In genomic region chr14:33207011-33207410, GRCm38 (mm10) we compare ENCODE assay signal across 9 mouse cellular contexts. TPM values are rescaled to one million over a fixed set of nuclear protein-coding genes. Genes with fewer than 3 reads are reported as not detected.
DNase-seq lines count a peak whose midpoint lies in the region; ATAC-seq and TF ChIP-seq lines count a peak whose summit lies in the region.
"Had no signal": no experiment of that assay in that cellular context is flagged by ENCODE, and none has a peak within 500 bp of the region (broad histone marks: within the 10 kb centered on the region; RNA-seq: fewer than 3 reads in every experiment).

No protein-coding gene starts in this region.

- H3K9me3 ChIP-seq in heart, embryonic 12.5 days (replicated peaks), result no peaks in the 10 kb centered on the region
- H3K9me3 ChIP-seq in hindbrain, postnatal 0 days (ENCODE audit: low read length), result no peaks in the 10 kb centered on the region
- H3K9me3 ChIP-seq: midbrain, embryonic 12.5 days had no signal

- no peak overlapping the region for H3K4me2 ChIP-seq in heart, embryonic 12.5 days
- H3K4me2 ChIP-seq in hindbrain, postnatal 0 days (ENCODE audit: low read depth, low read length), result no peak overlapping the region
- H3K4me2 ChIP-seq: midbrain, embryonic 12.5 days had no signal

- peaks cover 5% of the 10 kb centered on the region; the same call in 1 of the 2 replicates for H3K4me1 ChIP-seq in heart, embryonic 12.5 days (replicated peaks)
- peaks cover 2% of the 10 kb centered on the region; the same call in 1 of the 2 replicates for H3K4me1 ChIP-seq in spleen, adult 2 months (ENCODE audit: control insufficient read depth, insufficient read depth, insufficient read length)
- no peaks in the 10 kb centered on the region for H3K4me1 ChIP-seq in hindbrain, postnatal 0 days (ENCODE audit: insufficient read depth, low read length)
- H3K4me1 ChIP-seq: midbrain, embryonic 12.5 days had no signal

- ATAC-seq in heart, embryonic 12.5 days (ENCODE audit: insufficient number of reproducible peaks, low FRiP score), result no peak; the same call in 1 of the 2 replicates
- ATAC-seq in hindbrain, postnatal 0 days, result peak; percentile 19; the same call in 1 of the 2 replicates

- no peak for TF ChIP-seq POLR2A in spleen, adult 2 months (IDR thresholded peaks at IDR 0.05; ENCODE audit: low read depth, low read length)

- no peaks in the 10 kb centered on the region for H3K36me3 ChIP-seq in heart, embryonic 12.5 days
- H3K36me3 ChIP-seq in spleen, adult 2 months (ENCODE audit: control insufficient read depth, insufficient read depth, low read length), result no peaks in the 10 kb centered on the region
- no peaks in the 10 kb centered on the region for H3K36me3 ChIP-seq in hindbrain, postnatal 0 days (ENCODE audit: insufficient read depth, low read length)
- H3K36me3 ChIP-seq: midbrain, embryonic 12.5 days had no signal

- H3K4me3 ChIP-seq in heart, embryonic 12.5 days, result no peak overlapping the region
- H3K4me3 ChIP-seq in spleen, adult 2 months (ENCODE audit: extremely low read depth, insufficient read depth, insufficient read length), result no peak overlapping the region
- H3K4me3 ChIP-seq in hindbrain, postnatal 0 days (ENCODE audit: low read length), result no peak overlapping the region
- H3K4me3 ChIP-seq: midbrain, embryonic 12.5 days had no signal

- H3K27ac ChIP-seq in heart, embryonic 12.5 days (ENCODE audit: poor library complexity, severe bottlenecking), result no peak overlapping the region
- H3K27ac ChIP-seq in spleen, adult 2 months (ENCODE audit: insufficient read depth, low read length), result no peak overlapping the region
- no peak overlapping the region for H3K27ac ChIP-seq in hindbrain, postnatal 0 days
- H3K27ac ChIP-seq: midbrain, embryonic 12.5 days had no signal

- no peak overlapping the region for H3K9ac ChIP-seq in heart, embryonic 12.5 days
- H3K9ac ChIP-seq in hindbrain, postnatal 0 days (replicated peaks; ENCODE audit: low read length), result no peak overlapping the region
- H3K9ac ChIP-seq: midbrain, embryonic 12.5 days had no signal

- H3K27me3 ChIP-seq in heart, embryonic 12.5 days (replicated peaks), result peaks cover 4% of the 10 kb centered on the region; the same call in 1 of the 2 replicates
- H3K27me3 ChIP-seq in spleen, adult 2 months (ENCODE audit: control insufficient read depth, insufficient read depth, low read length), result no peaks in the 10 kb centered on the region
- no peaks in the 10 kb centered on the region for H3K27me3 ChIP-seq in hindbrain, postnatal 0 days (ENCODE audit: insufficient read depth, low read length)
- H3K27me3 ChIP-seq: midbrain, embryonic 12.5 days had no signal

- WGBS in heart, embryonic 12.5 days, result 14% methylated on average over 2 of the region's 2 CpGs
- WGBS in spleen, adult 2 months, result 8% methylated on average over 2 of the region's 2 CpGs
- WGBS in hindbrain, postnatal 0 days, result 18% methylated on average over 2 of the region's 2 CpGs

- TF ChIP-seq CTCF in spleen, adult 2 months (IDR thresholded peaks at IDR 0.05; ENCODE audit: extremely low read depth, insufficient read depth, insufficient read length, insufficient replicate concordance), result peak; percentile 53; the same call in 1 of the 2 replicates
- TF ChIP-seq CTCF in hindbrain, postnatal 0 days (IDR thresholded peaks at IDR 0.05; ENCODE audit: low read depth), result peak; percentile 60

- peak; percentile 71 for DNase-seq in heart, adult 11 months
- peak in 1 of 2 experiments; percentile 36 for DNase-seq in spleen, adult 2 months (ENCODE audit: low read depth in 1 of 2, low spot score in 2 of 2)
- DNase-seq in spleen, postnatal 14 days (ENCODE audit: low spot score in 2 of 2), result no peak
- peak; percentile 55 for DNase-seq in hindbrain, postnatal 0 days (ENCODE audit: low spot score)
- DNase-seq in thymus, postnatal 25 days, result peak; percentile 23
- no peak for DNase-seq in urinary bladder, postnatal 4 days (ENCODE audit: low spot score in 2 of 2)
- no peak for DNase-seq in cerebellum, postnatal 4 days (ENCODE audit: low spot score in 2 of 2)

RNA-seq across cellular contexts. Expression of gene Arhgap22, which starts 6.8 kb away (rescaled TPM):
- 1.7 and 4.2 TPM in 2 replicates for polyA plus RNA-seq in heart, embryonic 12.5 days (2016; fragmentation: Nextera tagmentation; extraction: Ambion mirVana)
- 11.1 and 13.4 TPM in 2 replicates for polyA plus RNA-seq in spleen, adult 2 months (2012; rRNA removed)
- total RNA-seq in hindbrain, postnatal 0 days (2014; rRNA removed), result 5.0 and 11.8 TPM in 2 replicates
- polyA plus RNA-seq in hindbrain, postnatal 0 days (2015; fragmentation: Nextera tagmentation; extraction: Ambion mirVana), result 4.2 and 4.4 TPM in 2 replicates

RNA-seq across cellular contexts. Expression of gene Wdfy4, which starts 21.7 kb away (rescaled TPM):
- polyA plus RNA-seq in heart, embryonic 12.5 days (2016; fragmentation: Nextera tagmentation; extraction: Ambion mirVana), result 0.22 and 0.64 TPM in 2 replicates
- polyA plus RNA-seq in spleen, adult 2 months (2012; rRNA removed), result 87.5 and 92.6 TPM in 2 replicates
- total RNA-seq in hindbrain, postnatal 0 days (2014; rRNA removed), result 0.43 and 0.89 TPM in 2 replicates
- 0.11 and 0.13 TPM in 2 replicates for polyA plus RNA-seq in hindbrain, postnatal 0 days (2015; fragmentation: Nextera tagmentation; extraction: Ambion mirVana)

Comparison
In these comparisons a context has a peak if more than half of its experiments do, and no peak if none do; other contexts are left out.
1. DNase-seq: peak in heart, adult 11 months (single experiment), hindbrain, postnatal 0 days (single experiment) and thymus, postnatal 25 days (single experiment); none in spleen, postnatal 14 days (0 of 2), urinary bladder, postnatal 4 days (0 of 2) and cerebellum, postnatal 4 days (0 of 2).
2. RNA of gene Wdfy4, which starts 21.7 kb away (polyA plus RNA-seq): 87.5 to 92.6 TPM in spleen, adult 2 months; 0.22 to 0.64 TPM in heart, embryonic 12.5 days and 0.11 to 0.13 TPM in hindbrain, postnatal 0 days; every median in the first group is over 10 times any median in the second.